Mouse (Mus musculus): ENCODE data around the gene Ifit2.
A peak's percentile ranks its signal among the peaks of the same experiment; 100 is the strongest.
"Not testable (repeated sequence)": the region's sequence is repeated elsewhere in the genome, so short reads cannot be mapped to it uniquely, and the experiment has no call there.

Gene Ifit2

GRCm38 (mm10) chr19:34599250-34599649, 48.8 kb downstream of the Ifit2 start:
- DNase-seq, result not testable (repeated sequence)

- not testable (repeated sequence) for DNase-seq
Measured at GRCm38 (mm10) chr19:34601888-34602287, 51.4 kb downstream of the Ifit2 start, which contains the start of gene Ifit1bl1. TSS of gene Ifit1bl1 (minus strand) at chr19:34601956.

- no peak for DNase-seq
Measured at GRCm38 (mm10) chr19:34605472-34605871, 55.0 kb downstream of the Ifit2 start.

- peak; percentile 16 for DNase-seq
Measured at GRCm38 (mm10) chr19:34607237-34608051, 57.0 kb downstream of the Ifit2 start, which contains the start of gene Ifit3b. TSS of gene Ifit3b (plus strand) at chr19:34607970.

GRCm38 (mm10) chr19:34610118-34610517, 59.6 kb downstream of the Ifit2 start:
- not testable (repeated sequence) for DNase-seq

- not testable (repeated sequence) for DNase-seq
Measured at GRCm38 (mm10) chr19:34612243-34613001, 61.9 kb downstream of the Ifit2 start.

- DNase-seq, result no peak
Measured at GRCm38 (mm10) chr19:34620871-34621270, 70.4 kb downstream of the Ifit2 start.

GRCm38 (mm10) chr19:34623781-34624180, 73.3 kb downstream of the Ifit2 start:
- DNase-seq, result no peak

GRCm38 (mm10) chr19:34624663-34625062, 74.2 kb downstream of the Ifit2 start:
- no peak for DNase-seq

All from thymus, postnatal 25 days (tissue).